Mouse (Mus musculus): Measurements from ENCODE around the gene Elk3. TPM values are rescaled to one million over a fixed set of nuclear protein-coding genes. Genes with fewer than 3 reads are reported as not detected.

Elk3 gene
- polyA plus RNA-seq, 1 experiment from 2014 or later = 4.2 TPM

Other genes starting within 250 kb of the Elk3 start
- 0.15 and 0.18 TPM in 2 replicates for gene Cfap54, start 229.5 kb downstream of the Elk3 start, polyA plus RNA-seq (2015; fragmentation: Nextera tagmentation; extraction: Ambion mirVana)
- gene Cdk17, start 150.3 kb downstream of the Elk3 start, polyA plus RNA-seq (2015; fragmentation: Nextera tagmentation; extraction: Ambion mirVana) = 10.1 and 12.0 TPM in 2 replicates
- gene Lta4h, start 142.3 kb upstream of the Elk3 start, polyA plus RNA-seq (2015; fragmentation: Nextera tagmentation; extraction: Ambion mirVana) = 82.8 and 94.8 TPM in 2 replicates
- gene Hal, start 177.6 kb upstream of the Elk3 start, polyA plus RNA-seq (2015; fragmentation: Nextera tagmentation; extraction: Ambion mirVana) = 2.2 and 2.6 TPM in 2 replicates
- 8.3 and 9.7 TPM in 2 replicates for gene Amdhd1, start 228.9 kb upstream of the Elk3 start, polyA plus RNA-seq (2015; fragmentation: Nextera tagmentation; extraction: Ambion mirVana)
- gene Ccdc38, start 229.5 kb upstream of the Elk3 start, polyA plus RNA-seq (2015; fragmentation: Nextera tagmentation; extraction: Ambion mirVana) = 0.14 and 0.20 TPM in 2 replicates